In genomic region chr10:40638276-40638675, GRCm38 (mm10) we compare ENCODE assay signal across 8 mouse cellular contexts. TPM values are rescaled to one million over a fixed set of nuclear protein-coding genes. Genes with fewer than 3 reads are reported as not detected.
DNase-seq lines count a peak whose midpoint lies in the region; ATAC-seq lines count a peak whose summit lies in the region.

No protein-coding gene starts in this region.

- ATAC-seq in frontal cortex, adult (ENCODE audit: low TSS enrichment): peak; percentile 68

- peak; percentile 42 for DNase-seq in embryo, embryonic 10 days (ENCODE audit: low spot score)
- no peak for DNase-seq in embryo, embryonic 10.5 days (ENCODE audit: low spot score)
- DNase-seq in Muller cell, postnatal 12 days (ENCODE audit: inconsistent ontology term): peak; percentile 46
- DNase-seq in left cerebral cortex, adult 18-20 months (ENCODE audit: low spot score in 2 of 2): peak; percentile 82 to 90
- DNase-seq in right cerebral cortex, postnatal 14 days: peak; percentile 57
- no peak for DNase-seq in thymus, adult 18-20 months
- no peak for DNase-seq in thymus, postnatal 25 days

RNA-seq across cellular contexts. Expression of gene Ddo, which starts 8.5 kb away (rescaled TPM):
- total RNA-seq in left cerebral cortex, adult 18-20 months (2021): 10 to 100 TPM; 12.4 to 13.9 TPM

RNA-seq across cellular contexts. Expression of gene Mettl24, which starts 44.8 kb away (rescaled TPM):
- 1 to 10 TPM; 2.3 to 3.0 TPM for total RNA-seq in left cerebral cortex, adult 18-20 months (2021)

Comparison
In these comparisons a context has a peak if more than half of its experiments do, and no peak if none do; other contexts are left out.
1. DNase-seq: peak in embryo, embryonic 10 days (single experiment), Muller cell, postnatal 12 days (single experiment), left cerebral cortex, adult 18-20 months (2 of 2) and right cerebral cortex, postnatal 14 days (single experiment); none in embryo, embryonic 10.5 days (single experiment), thymus, adult 18-20 months (0 of 2) and thymus, postnatal 25 days (single experiment).